Mouse (Mus musculus) liver, adult 2 months (tissue): ENCODE data around the gene Lmln. TPM values are rescaled to one million over a fixed set of nuclear protein-coding genes. Genes with fewer than 3 reads are reported as not detected.

Experiments
- DNase-seq: peaks from one replicate; pipeline ENCODE4 v3.0.0-alpha.2; 2011; ENCODE audit warnings: low read depth, low spot score; ENCODE audit errors: extremely low read depth
- H3K27ac ChIP-seq: fragments of 200-500 bp; replicated peaks from 2 replicates; pipeline ENCODE4 v1.5.1; 2012; ENCODE audit warnings: low read depth, mild to moderate bottlenecking, control low read depth, inconsistent platforms, low read length; ENCODE audit not compliant: insufficient read depth
- H3K27me3 ChIP-seq: fragments of 200-500 bp; 2 replicates; pipeline ENCODE4 v1.6.1; 2012; ENCODE audit warnings: mild to moderate bottlenecking, moderate library complexity, low read length, inconsistent platforms; ENCODE audit not compliant: control insufficient read depth, insufficient read depth
- H3K36me3 ChIP-seq: fragments of 200-500 bp; 2 replicates; pipeline ENCODE4 v1.6.1; 2012; ENCODE audit warnings: low read length, inconsistent platforms; ENCODE audit not compliant: control insufficient read depth, insufficient read depth
- H3K4me1 ChIP-seq: fragments of 200-500 bp; 2 replicates; pipeline ENCODE4 v1.6.1; 2011; ENCODE audit warnings: low read length; ENCODE audit not compliant: control insufficient read depth, insufficient read depth
- H3K4me3 ChIP-seq: fragments of 200-500 bp; 2 replicates; pipeline ENCODE4 v1.5.1; 2011; ENCODE audit warnings: low read depth, mild to moderate bottlenecking, control low read depth, low read length, moderate library complexity; ENCODE audit not compliant: insufficient read depth
- H3K79me2 ChIP-seq: fragments of 200-500 bp; 2 replicates; pipeline ENCODE4 v1.6.1; 2012; ENCODE audit warnings: inconsistent platforms, mild to moderate bottlenecking, low read length, moderate library complexity; ENCODE audit not compliant: control insufficient read depth, insufficient read depth
- H3K9ac ChIP-seq: fragments of 200-500 bp; 2 replicates; pipeline ENCODE4 v1.6.1; 2012; ENCODE audit warnings: low read depth, mild to moderate bottlenecking, control low read depth, inconsistent platforms, low read length
- CTCF ChIP-seq: fragments of 200-500 bp; IDR thresholded peaks from 2 replicates; pipeline ENCODE4 v1.5.1; 2011; ENCODE audit warnings: low read depth, low read length, control low read depth
- POLR2A ChIP-seq: fragments of 200-500 bp; IDR thresholded peaks from 2 replicates; pipeline ENCODE4 v1.6.1; 2011; ENCODE audit warnings: low read length, control low read depth; ENCODE audit not compliant: insufficient read depth; ENCODE audit errors: extremely low read depth
- WGBS: fragments of 180-500 bp; shearing (Covaris S2); methylation state at CpG from one replicate; pipeline ENCODE4 v1.1.7; 2018; 5-methylcytosine and 5-hydroxymethylcytosine counted together
- polyA plus RNA-seq: library from polyadenylated mRNA; depleted of rRNA; stranded (reverse); fragments of >200 nt; gene quantifications from 2 replicates; pipeline ENCODE4 v1.2.3, GENCODE M21; 2012
- total RNA-seq: library from RNA; depleted of rRNA; stranded (reverse); fragments of >200 nt; gene quantifications from 2 replicates; pipeline ENCODE4 v1.2.3, GENCODE M21; 2014

The Lmln gene
- total and polyA plus RNA-seq, 2 experiments: 0.81 to 1.8 TPM

DNA sequence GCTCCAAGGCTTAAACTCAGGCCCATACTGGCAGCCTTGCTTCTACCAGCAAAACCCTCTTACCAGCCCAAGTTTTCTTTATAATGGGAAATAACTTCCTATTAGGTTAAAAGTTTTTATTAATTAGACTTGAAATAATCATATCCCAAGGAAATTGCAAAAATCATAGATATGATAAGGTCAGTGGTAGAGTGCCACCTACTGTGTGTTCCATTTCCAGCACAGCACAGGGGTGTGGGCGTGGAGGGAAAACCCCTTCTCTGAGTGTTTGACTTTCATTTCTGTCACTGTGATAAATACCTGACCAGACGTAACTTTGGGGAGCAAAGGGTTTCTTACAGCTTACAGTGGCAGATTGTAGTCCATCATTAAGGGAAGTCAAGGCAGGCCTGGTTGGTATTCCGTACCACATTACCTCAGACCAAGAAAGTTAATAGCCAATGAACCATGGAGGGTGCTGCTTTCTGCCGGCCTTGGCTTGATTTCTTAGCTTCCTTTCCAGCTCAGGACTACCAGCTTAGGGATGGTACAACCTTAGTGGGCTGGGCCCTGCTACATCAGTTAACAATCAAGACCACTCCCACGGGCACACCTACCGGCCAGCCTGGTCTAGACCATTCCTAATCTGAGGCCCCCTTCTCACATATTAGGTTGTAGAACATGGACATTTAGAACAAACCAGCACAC lies 10.7 kb downstream of the Lmln start:
- H3K4me3 ChIP-seq: no peak overlapping the region
- 89% methylated on average over 6 of the region's 6 CpGs for WGBS
- H3K27me3 ChIP-seq: no peaks in the 10 kb centered on the region
- H3K79me2 ChIP-seq: no peaks in the 10 kb centered on the region
- H3K9ac ChIP-seq: no peak overlapping the region
- no peaks in the 10 kb centered on the region for H3K4me1 ChIP-seq
- DNase-seq: no peak
- H3K27ac ChIP-seq: no peak overlapping the region
- peaks cover 6% of the 10 kb centered on the region; the same call in 1 of the 2 replicates for H3K36me3 ChIP-seq
- no peak for TF ChIP-seq CTCF
- no peak for TF ChIP-seq POLR2A

DNA sequence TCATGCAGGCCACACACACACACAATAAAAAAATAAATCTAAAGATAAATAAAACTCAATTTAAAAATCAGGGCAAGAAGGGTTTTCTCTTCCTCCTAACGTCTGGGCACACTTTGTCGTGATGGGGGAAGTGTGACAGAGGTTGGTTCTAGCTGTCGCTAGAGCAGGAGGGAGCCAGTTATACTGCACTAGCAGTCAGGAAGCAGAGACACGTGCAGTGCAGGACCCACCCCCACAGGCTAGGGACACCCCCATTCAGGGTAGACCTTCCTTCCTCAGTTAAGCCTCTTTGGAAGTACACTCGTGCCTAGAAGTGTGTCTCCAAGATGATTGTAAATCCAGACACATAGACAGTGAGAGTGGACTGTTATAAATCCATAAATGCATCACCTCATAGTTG lies 12.6 kb downstream of the Lmln start:
- H3K4me1 ChIP-seq: no peaks in the 10 kb centered on the region
- no peak for DNase-seq
- no peak overlapping the region for H3K9ac ChIP-seq
- WGBS: 83% methylated on average over 5 of the region's 5 CpGs
- H3K27me3 ChIP-seq: no peaks in the 10 kb centered on the region
- TF ChIP-seq POLR2A (no peak), CTCF (no peak)
- H3K4me3 ChIP-seq: no peak overlapping the region
- H3K36me3 ChIP-seq: peaks cover 4% of the 10 kb centered on the region; the same call in 1 of the 2 replicates
- no peak overlapping the region for H3K27ac ChIP-seq
- H3K79me2 ChIP-seq: no peaks in the 10 kb centered on the region

GRCm38 (mm10) chr16:33076078-33076477 lies 13.8 kb downstream of the Lmln start:
- no peak overlapping the region for H3K4me3 ChIP-seq
- H3K79me2 ChIP-seq: no peaks in the 10 kb centered on the region
- 0 out of 2 replicates have a peak, but pooled peaks cover 1% of the 10 kb centered on the region for H3K36me3 ChIP-seq
- DNase-seq: peak; percentile 21
- TF ChIP-seq POLR2A (no peak), CTCF (no peak)
- 28% methylated on average over 6 of the region's 6 CpGs for WGBS
- H3K4me1 ChIP-seq: no peaks in the 10 kb centered on the region
- H3K27me3 ChIP-seq: no peaks in the 10 kb centered on the region
- no peak overlapping the region for H3K9ac ChIP-seq
- H3K27ac ChIP-seq: no peak overlapping the region

DNA sequence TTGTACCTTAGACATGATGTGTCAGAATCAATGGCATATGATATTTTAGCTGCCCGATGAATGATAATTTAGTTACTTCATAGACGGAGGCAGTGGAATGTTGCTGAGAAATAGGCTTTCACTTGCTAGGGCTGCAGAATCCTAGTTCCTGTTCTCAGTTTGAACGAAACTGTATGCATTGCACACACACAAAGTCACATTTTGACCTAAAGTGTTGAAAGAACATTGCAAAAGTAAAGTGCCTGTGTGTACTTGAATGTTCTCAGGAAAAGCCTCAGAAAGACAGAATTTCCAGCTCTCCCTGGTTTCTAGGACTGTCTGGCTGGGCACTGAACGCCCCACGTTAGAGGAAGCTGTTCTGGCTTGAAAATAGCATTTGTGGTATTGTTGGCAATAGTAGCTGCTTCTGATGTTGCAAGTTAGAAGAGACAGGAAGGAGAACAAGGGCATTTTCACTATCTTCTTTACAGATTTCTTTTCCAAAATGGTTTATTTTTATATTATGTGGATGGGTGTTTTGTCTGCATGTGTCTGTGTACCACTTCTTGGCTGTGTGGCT lies 14.8 kb downstream of the Lmln start:
- no peak for DNase-seq
- no peak overlapping the region for H3K9ac ChIP-seq
- H3K4me1 ChIP-seq: no peaks in the 10 kb centered on the region
- 0 out of 2 replicates have a peak overlapping the region, but pooled peaks have one; percentile 14 for H3K27ac ChIP-seq
- H3K27me3 ChIP-seq: no peaks in the 10 kb centered on the region
- TF ChIP-seq POLR2A (no peak), CTCF (no peak)
- 82% methylated on average over 5 of the region's 5 CpGs for WGBS
- 0 out of 2 replicates have a peak, but pooled peaks cover 1% of the 10 kb centered on the region for H3K36me3 ChIP-seq
- no peak overlapping the region for H3K4me3 ChIP-seq
- H3K79me2 ChIP-seq: no peaks in the 10 kb centered on the region

DNA sequence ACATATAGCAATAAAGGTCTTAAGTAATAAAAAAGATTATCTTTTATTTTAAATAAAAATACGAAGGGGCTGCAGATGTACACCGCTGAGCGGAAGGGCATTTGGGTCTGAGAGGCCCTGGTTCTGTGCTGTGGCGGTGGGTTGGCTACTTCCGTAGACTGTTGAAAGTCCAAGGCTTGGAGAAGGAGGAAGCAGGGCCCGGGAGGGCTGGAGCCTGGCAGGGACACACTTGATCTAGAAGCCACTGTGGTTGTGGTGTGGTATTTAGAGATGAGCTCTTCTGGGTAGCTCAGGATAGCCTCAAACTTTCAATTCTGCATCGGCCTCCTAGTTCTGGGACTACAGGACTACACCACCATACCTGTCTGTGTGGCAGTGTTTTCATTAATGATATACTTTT lies 17.7 kb downstream of the Lmln start:
- Histone ChIP-seq H3K27me3 (no peaks in the 10 kb centered on the region), H3K27ac (no peak overlapping the region), H3K4me1 (no peaks in the 10 kb centered on the region), H3K9ac (no peak overlapping the region), H3K4me3 (no peak overlapping the region), H3K79me2 (no peaks in the 10 kb centered on the region), H3K36me3 (peaks cover 3% of the 10 kb centered on the region)
- no peak for DNase-seq
- WGBS: 90% methylated on average over 7 of the region's 7 CpGs
- TF ChIP-seq CTCF (no peak), POLR2A (no peak)

DNA sequence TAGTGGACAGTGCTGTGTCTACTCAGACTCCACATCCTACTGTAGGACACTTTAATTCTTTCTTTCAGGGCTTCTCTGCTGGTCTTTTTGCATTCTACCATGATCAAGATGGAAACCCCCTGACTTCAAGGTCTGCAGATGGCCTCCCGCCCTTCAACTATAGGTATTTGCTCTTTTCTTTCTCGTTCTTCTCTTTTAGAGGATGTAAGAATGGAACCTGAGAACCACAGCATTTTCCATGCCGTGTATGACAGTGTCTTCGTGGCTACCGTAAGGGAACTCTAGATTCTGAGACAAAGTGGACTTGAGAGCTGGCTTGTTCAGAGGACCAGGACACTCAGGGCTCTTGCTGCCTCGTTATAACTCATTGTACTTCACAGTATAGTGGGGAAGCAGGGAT lies 20.6 kb downstream of the Lmln start:
- Histone ChIP-seq H3K27me3 (no peaks in the 10 kb centered on the region), H3K36me3 (peaks cover 3% of the 10 kb centered on the region), H3K27ac (no peak overlapping the region), H3K4me1 (no peaks in the 10 kb centered on the region; the same call in 1 of the 2 replicates), H3K4me3 (no peak overlapping the region), H3K9ac (no peak overlapping the region), H3K79me2 (no peaks in the 10 kb centered on the region)
- DNase-seq: no peak
- WGBS: 95% methylated on average over 6 of the region's 6 CpGs
- TF ChIP-seq POLR2A (no peak), CTCF (no peak)
